Mouse (Mus musculus): ENCODE results near the gene Reps2. TPM values are rescaled to one million over a fixed set of nuclear protein-coding genes. Genes with fewer than 3 reads are reported as not detected.

Gene Reps2
- total and polyA plus RNA-seq, 2 experiments from 2014 or later, result 0.07 to 0.42 TPM

DNA sequence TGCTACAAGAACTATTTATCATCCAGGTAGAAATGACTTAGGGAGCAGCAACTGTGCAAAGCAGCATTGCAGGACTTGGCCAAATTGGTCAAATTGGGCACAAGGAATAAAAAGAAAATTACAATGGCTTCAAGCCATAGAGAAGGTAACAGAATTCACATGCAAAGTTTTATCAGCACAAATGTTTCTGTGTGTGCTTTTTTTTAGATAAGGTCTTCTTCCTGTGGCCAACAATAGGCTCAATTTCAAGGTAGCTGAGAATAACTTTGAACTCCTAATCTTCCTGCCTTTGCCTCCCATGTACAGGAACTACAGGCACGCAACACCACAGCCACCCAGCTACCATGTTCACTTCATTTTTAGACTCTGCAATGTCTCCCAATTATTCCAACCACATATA is 16.7 kb upstream of the Reps2 start:
- no peak overlapping the region for H3K9ac ChIP-seq (replicated peaks; ENCODE audit: low read depth, low read length)
- WGBS, result 59% methylated on average over 1 of the region's 1 CpGs
- no peak overlapping the region for H3K4me2 ChIP-seq (ENCODE audit: low read depth, low read length)
- no peak overlapping the region for H3K4me3 ChIP-seq (ENCODE audit: low read depth, low read length)
- no peaks in the 10 kb centered on the region for H3K4me1 ChIP-seq (ENCODE audit: control insufficient read depth, insufficient read depth)
- ATAC-seq (ENCODE audit: insufficient read depth, low read depth) (no peak), DNase-seq (ENCODE audit: low spot score) (no peak)
- no peak overlapping the region for H3K27ac ChIP-seq (ENCODE audit: low read depth)
- H3K9me3 ChIP-seq (replicated peaks; ENCODE audit: control insufficient read depth, low read length), result no peaks in the 10 kb centered on the region
- no peak for TF ChIP-seq EP300 (IDR thresholded peaks at IDR 0.05; ENCODE audit: low read depth)
- TF ChIP-seq CTCF (IDR thresholded peaks at IDR 0.05; ENCODE audit: low read depth), result no peak
- no peaks in the 10 kb centered on the region for H3K36me3 ChIP-seq (replicated peaks; ENCODE audit: control insufficient read depth, insufficient read depth, low read length)
- H3K27me3 ChIP-seq (ENCODE audit: control insufficient read depth, insufficient read depth, low read length), result no peaks in the 10 kb centered on the region

DNA sequence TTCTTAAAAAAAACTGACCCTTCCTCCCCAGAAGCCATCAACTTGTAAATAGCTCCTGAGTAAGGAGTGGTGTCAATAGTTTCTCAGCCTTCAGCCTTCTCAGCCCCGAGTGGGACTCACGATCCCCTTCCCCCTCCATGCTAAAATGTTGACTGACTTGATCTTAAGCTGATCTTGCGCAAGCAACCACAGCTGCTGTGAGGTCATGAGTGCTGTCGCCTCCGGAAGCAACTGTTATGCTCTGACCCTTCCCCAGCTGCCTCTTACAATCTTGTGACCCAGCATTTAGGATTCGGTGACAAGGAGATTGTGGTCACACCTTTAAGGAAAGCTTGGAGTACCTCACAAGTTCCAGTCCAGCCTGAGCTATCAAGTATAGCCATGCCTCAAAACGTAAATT is 10.1 kb upstream of the Reps2 start:
- TF ChIP-seq CTCF (IDR thresholded peaks at IDR 0.05; ENCODE audit: low read depth) (no peak), EP300 (IDR thresholded peaks at IDR 0.05; ENCODE audit: low read depth) (no peak)
- Histone ChIP-seq H3K27ac (ENCODE audit: low read depth) (no peak overlapping the region), H3K27me3 (ENCODE audit: control insufficient read depth, insufficient read depth, low read length) (no peaks in the 10 kb centered on the region), H3K4me3 (ENCODE audit: low read depth, low read length) (no peak overlapping the region), H3K36me3 (replicated peaks; ENCODE audit: control insufficient read depth, insufficient read depth, low read length) (no peaks in the 10 kb centered on the region), H3K9me3 (replicated peaks; ENCODE audit: control insufficient read depth, low read length) (no peaks in the 10 kb centered on the region), H3K4me1 (ENCODE audit: control insufficient read depth, insufficient read depth) (no peaks in the 10 kb centered on the region), H3K9ac (replicated peaks; ENCODE audit: low read depth, low read length) (no peak overlapping the region), H3K4me2 (ENCODE audit: low read depth, low read length) (no peak overlapping the region)
- WGBS, result 76% methylated on average over 7 of the region's 7 CpGs
- ATAC-seq (ENCODE audit: insufficient read depth, low read depth) (no peak), DNase-seq (ENCODE audit: low spot score) (no peak)

DNA sequence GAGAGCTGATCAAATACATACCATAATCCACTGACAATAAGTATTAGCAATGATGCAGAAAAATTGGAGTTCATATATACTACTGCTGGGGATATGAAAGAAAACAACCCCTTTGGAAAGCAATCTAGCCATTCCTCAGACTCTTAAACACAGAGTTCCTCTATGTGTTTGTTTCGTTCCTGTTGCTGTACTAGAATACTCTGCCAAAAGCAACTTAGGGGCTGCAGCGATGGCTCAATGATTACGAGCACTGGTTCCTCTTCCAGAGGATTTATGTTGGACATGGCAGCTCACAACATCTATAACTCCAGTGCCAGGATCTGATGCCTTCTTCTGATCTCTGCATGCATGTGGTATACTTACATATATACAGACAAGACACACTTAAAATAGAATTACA is 9.0 kb upstream of the Reps2 start:
- WGBS, result 84% methylated on average over 3 of the region's 3 CpGs
- Histone ChIP-seq H3K4me1 (ENCODE audit: control insufficient read depth, insufficient read depth) (no peaks in the 10 kb centered on the region), H3K9me3 (replicated peaks; ENCODE audit: control insufficient read depth, low read length) (no peaks in the 10 kb centered on the region), H3K9ac (replicated peaks; ENCODE audit: low read depth, low read length) (no peak overlapping the region), H3K4me2 (ENCODE audit: low read depth, low read length) (no peak overlapping the region), H3K36me3 (replicated peaks; ENCODE audit: control insufficient read depth, insufficient read depth, low read length) (no peaks in the 10 kb centered on the region), H3K4me3 (ENCODE audit: low read depth, low read length) (no peak overlapping the region), H3K27ac (ENCODE audit: low read depth) (no peak overlapping the region), H3K27me3 (ENCODE audit: control insufficient read depth, insufficient read depth, low read length) (no peaks in the 10 kb centered on the region)
- TF ChIP-seq EP300 (IDR thresholded peaks at IDR 0.05; ENCODE audit: low read depth) (no peak), CTCF (IDR thresholded peaks at IDR 0.05; ENCODE audit: low read depth) (no peak)
- no peak for DNase-seq (ENCODE audit: low spot score)
- ATAC-seq (ENCODE audit: insufficient read depth, low read depth), result no peak

DNA sequence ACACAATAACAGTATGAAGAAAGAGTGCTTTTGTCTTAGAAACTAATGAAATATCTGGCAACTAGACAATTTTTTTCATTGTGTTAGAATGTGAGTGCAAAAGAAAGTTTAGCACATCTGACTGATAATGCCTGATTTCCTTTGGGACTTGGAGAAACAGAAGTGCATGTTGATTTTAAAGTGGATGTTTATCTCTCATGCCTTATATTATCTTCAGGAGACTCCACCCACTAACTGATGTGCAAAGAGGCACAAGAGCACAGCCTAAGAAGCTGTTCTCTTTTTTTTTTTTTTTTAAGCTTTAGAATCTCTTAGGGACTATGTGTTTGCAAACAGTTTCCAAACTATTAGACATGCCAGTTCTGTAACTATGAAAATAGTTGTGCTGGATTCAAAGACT is 7.7 kb upstream of the Reps2 start:
- H3K4me1 ChIP-seq (ENCODE audit: control insufficient read depth, insufficient read depth), result no peaks in the 10 kb centered on the region
- ATAC-seq (ENCODE audit: insufficient read depth, low read depth) (no peak), DNase-seq (ENCODE audit: low spot score) (no peak)
- H3K36me3 ChIP-seq (replicated peaks; ENCODE audit: control insufficient read depth, insufficient read depth, low read length), result no peaks in the 10 kb centered on the region
- no peak overlapping the region for H3K4me3 ChIP-seq (ENCODE audit: low read depth, low read length)
- no peaks in the 10 kb centered on the region for H3K27me3 ChIP-seq (ENCODE audit: control insufficient read depth, insufficient read depth, low read length)
- H3K27ac ChIP-seq (ENCODE audit: low read depth), result no peak overlapping the region
- no peaks in the 10 kb centered on the region for H3K9me3 ChIP-seq (replicated peaks; ENCODE audit: control insufficient read depth, low read length)
- no peak for TF ChIP-seq EP300 (IDR thresholded peaks at IDR 0.05; ENCODE audit: low read depth)
- no peak for TF ChIP-seq CTCF (IDR thresholded peaks at IDR 0.05; ENCODE audit: low read depth)
- H3K4me2 ChIP-seq (ENCODE audit: low read depth, low read length), result no peak overlapping the region
- no peak overlapping the region for H3K9ac ChIP-seq (replicated peaks; ENCODE audit: low read depth, low read length)

DNA sequence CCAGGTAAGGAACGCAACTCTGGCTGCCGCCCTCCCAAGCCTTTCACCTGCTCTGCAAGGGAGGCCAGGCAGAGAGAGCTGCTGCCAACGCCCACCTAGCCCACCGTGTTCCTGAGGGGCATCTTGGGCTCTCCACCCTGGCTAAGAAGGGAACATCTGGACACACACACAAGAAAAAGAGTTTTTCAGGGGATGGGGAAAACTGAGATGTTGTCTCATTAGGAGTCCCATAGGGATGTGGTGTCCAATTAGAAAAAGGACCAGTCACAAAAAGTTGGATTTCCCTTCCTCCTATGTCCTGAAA is 292 bp upstream of the Reps2 start:
- no peak for ATAC-seq (ENCODE audit: insufficient read depth, low read depth)
- peak overlapping the region; percentile 56 for H3K4me3 ChIP-seq (ENCODE audit: low read depth, low read length)
- no peak for TF ChIP-seq EP300 (IDR thresholded peaks at IDR 0.05; ENCODE audit: low read depth)
- no peak for TF ChIP-seq CTCF (IDR thresholded peaks at IDR 0.05; ENCODE audit: low read depth)
- no peaks in the 10 kb centered on the region for H3K36me3 ChIP-seq (replicated peaks; ENCODE audit: control insufficient read depth, insufficient read depth, low read length)
- DNase-seq (ENCODE audit: low spot score), result no peak
- H3K9me3 ChIP-seq (replicated peaks; ENCODE audit: control insufficient read depth, low read length), result no peaks in the 10 kb centered on the region
- H3K4me1 ChIP-seq (ENCODE audit: control insufficient read depth, insufficient read depth), result no peaks in the 10 kb centered on the region
- H3K9ac ChIP-seq (replicated peaks; ENCODE audit: low read depth, low read length), result no peak overlapping the region
- no peaks in the 10 kb centered on the region for H3K27me3 ChIP-seq (ENCODE audit: control insufficient read depth, insufficient read depth, low read length)
- 18% methylated on average over 4 of the region's 4 CpGs for WGBS
- peak overlapping the region; percentile 89 for H3K4me2 ChIP-seq (ENCODE audit: low read depth, low read length)
- H3K27ac ChIP-seq (ENCODE audit: low read depth), result no peak overlapping the region

DNA sequence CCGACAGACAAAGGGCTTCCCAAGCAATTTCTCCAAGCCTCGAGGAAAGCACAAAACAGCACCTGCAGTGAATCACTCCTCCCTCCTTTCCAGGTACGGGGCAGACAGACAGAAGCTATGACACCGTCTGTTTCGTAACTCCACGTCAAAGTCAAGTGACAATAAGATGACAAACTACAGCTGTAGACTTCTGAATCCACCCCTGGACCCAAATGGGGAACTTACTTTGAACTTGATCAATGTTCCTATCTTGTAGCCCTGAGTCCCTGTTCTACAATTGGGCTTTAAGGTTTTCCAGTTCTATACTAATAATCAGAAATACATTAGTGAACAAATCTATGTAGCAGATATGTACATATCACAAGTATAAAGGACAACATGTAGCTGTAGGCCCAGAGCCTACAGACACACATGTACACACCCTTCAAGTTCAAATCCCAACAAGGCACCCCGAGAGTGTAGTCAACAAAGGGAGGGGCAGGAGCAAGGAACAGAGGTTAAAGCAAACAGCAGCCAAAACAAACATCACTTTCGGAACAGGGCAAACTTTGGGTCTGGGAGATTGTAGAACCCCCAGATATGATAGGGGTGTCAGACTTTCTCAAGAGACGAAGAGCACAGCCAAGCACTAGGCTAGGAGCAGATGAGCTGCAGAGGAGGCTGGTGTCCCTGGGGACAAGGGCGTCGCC is 903 bp downstream of the Reps2 start:
- Histone ChIP-seq H3K9ac (replicated peaks; ENCODE audit: low read depth, low read length) (no peak overlapping the region), H3K4me2 (ENCODE audit: low read depth, low read length) (peak overlapping the region; percentile 89), H3K9me3 (replicated peaks; ENCODE audit: control insufficient read depth, low read length) (no peaks in the 10 kb centered on the region), H3K27ac (ENCODE audit: low read depth) (no peak overlapping the region), H3K4me3 (ENCODE audit: low read depth, low read length) (0 out of 2 replicates have a peak overlapping the region, but pooled peaks have one; percentile 56), H3K27me3 (ENCODE audit: control insufficient read depth, insufficient read depth, low read length) (no peaks in the 10 kb centered on the region), H3K4me1 (ENCODE audit: control insufficient read depth, insufficient read depth) (no peaks in the 10 kb centered on the region), H3K36me3 (replicated peaks; ENCODE audit: control insufficient read depth, insufficient read depth, low read length) (no peaks in the 10 kb centered on the region)
- TF ChIP-seq CTCF (IDR thresholded peaks at IDR 0.05; ENCODE audit: low read depth) (no peak), EP300 (IDR thresholded peaks at IDR 0.05; ENCODE audit: low read depth) (no peak)
- DNase-seq (ENCODE audit: low spot score) (no peak), ATAC-seq (ENCODE audit: insufficient read depth, low read depth) (no peak)
- 48% methylated on average over 11 of the region's 11 CpGs for WGBS

All from heart, postnatal 0 days (tissue).